Mouse (Mus musculus) hindbrain, postnatal 0 days (tissue): Measurements from ENCODE around the gene Ptpn1. TPM values are rescaled to one million over a fixed set of nuclear protein-coding genes. Genes with fewer than 3 reads are reported as not detected.

ENCODE experiments used
- ATAC-seq: fragments of 200-750 bp; cut with Nextera tagmentation; 2 replicates; pipeline ENCODE4 v1.8.0; 2017; ENCODE audit warnings: mild to moderate bottlenecking, moderate TSS enrichment, moderate library complexity
- DNase-seq: peaks from one replicate; pipeline ENCODE4 v3.0.0-alpha.2; 2015; ENCODE audit warnings: low spot score
- H3K27ac ChIP-seq: fragments of 300-500 bp; sonication (generic); 2 replicates; pipeline ENCODE4 v1.5.1; 2014; ENCODE audit warnings: mild to moderate bottlenecking
- H3K27me3 ChIP-seq: fragments of 300-500 bp; sonication (generic); 2 replicates; pipeline ENCODE4 v1.6.1; 2014; ENCODE audit warnings: low read length, mixed read lengths; ENCODE audit not compliant: insufficient read depth
- H3K36me3 ChIP-seq: fragments of 300-500 bp; sonication (generic); 2 replicates; pipeline ENCODE4 v1.6.1; 2014; ENCODE audit warnings: low read length, mixed read lengths; ENCODE audit not compliant: insufficient read depth
- H3K4me1 ChIP-seq: fragments of 300-500 bp; sonication (generic); 2 replicates; pipeline ENCODE4 v1.6.1; 2014; ENCODE audit warnings: antibody characterized with exemption, low read length, mixed read lengths; ENCODE audit not compliant: insufficient read depth
- H3K4me2 ChIP-seq: fragments of 300-500 bp; sonication (generic); 2 replicates; pipeline ENCODE4 v1.6.1; 2014; ENCODE audit warnings: low read depth, mild to moderate bottlenecking, low read length, moderate library complexity, mixed read lengths
- H3K4me3 ChIP-seq: fragments of 300-500 bp; sonication (generic); 2 replicates; pipeline ENCODE4 v1.5.1; 2014; ENCODE audit warnings: low read length
- H3K9ac ChIP-seq: fragments of 300-500 bp; sonication (generic); replicated peaks from 2 replicates; pipeline ENCODE4 v1.6.1; 2014; ENCODE audit warnings: mild to moderate bottlenecking, low read length, moderate library complexity, mixed read lengths
- H3K9me3 ChIP-seq: fragments of 300-500 bp; sonication (generic); 2 replicates; pipeline ENCODE4 v1.6.1; 2016; ENCODE audit warnings: low read length, mixed read lengths
- CTCF ChIP-seq: IDR thresholded peaks from 2 replicates; pipeline ENCODE4 v1.5.1; 2016; ENCODE audit warnings: antibody characterized with exemption, control low read depth, low read depth
- WGBS: fragments of 180-500 bp; shearing (Covaris S2); extraction: QIAGEN DNeasy Blood & Tissue Kit; methylation state at CpG from one replicate; pipeline ENCODE4 v1.1.7; 2014; 5-methylcytosine and 5-hydroxymethylcytosine counted together
- polyA plus RNA-seq: library from polyadenylated mRNA; unstranded; fragments of >200 nt; fragmentation: Nextera tagmentation; extraction: Ambion mirVana; gene quantifications from 2 replicates; pipeline ENCODE4 v1.2.1, GENCODE M21; 2015
- total RNA-seq: library from RNA; depleted of rRNA; stranded (reverse); fragments of >200 nt; gene quantifications from 2 replicates; pipeline ENCODE4 v1.2.3, GENCODE M21; 2014

The Ptpn1 gene
- total and polyA plus RNA-seq, 2 experiments from 2014 or later, result 39.2 to 60.1 TPM

GRCm38 (mm10) chr2:167989310-167989709 lies 57.5 kb downstream of the Ptpn1 start:
- H3K4me3 ChIP-seq, result no peak overlapping the region
- TF ChIP-seq CTCF, result no peak
- DNase-seq, result peak; percentile 75
- H3K36me3 ChIP-seq, result no peaks in the 10 kb centered on the region
- no peak; the same call in 1 of the 2 replicates for ATAC-seq
- H3K4me1 ChIP-seq, result no peaks in the 10 kb centered on the region
- no peak overlapping the region for H3K27ac ChIP-seq
- 37% methylated on average over 14 of the region's 14 CpGs for WGBS
- H3K9me3 ChIP-seq, result no peaks in the 10 kb centered on the region
- no peaks in the 10 kb centered on the region for H3K27me3 ChIP-seq
- H3K9ac ChIP-seq, result no peak overlapping the region
- H3K4me2 ChIP-seq, result no peak overlapping the region

GRCm38 (mm10) chr2:167993260-167993659 lies 61.4 kb downstream of the Ptpn1 start:
- no peak overlapping the region for H3K9ac ChIP-seq
- TF ChIP-seq CTCF, result no peak
- no peaks in the 10 kb centered on the region for H3K4me1 ChIP-seq
- no peak overlapping the region for H3K4me3 ChIP-seq
- H3K36me3 ChIP-seq, result no peaks in the 10 kb centered on the region
- no peak overlapping the region for H3K27ac ChIP-seq
- H3K27me3 ChIP-seq, result no peaks in the 10 kb centered on the region
- DNase-seq (no peak), ATAC-seq (no peak)
- no peak overlapping the region for H3K4me2 ChIP-seq
- 59% methylated on average over 13 of the region's 13 CpGs for whole genome bisulfite sequencing
- H3K9me3 ChIP-seq, result no peaks in the 10 kb centered on the region

GRCm38 (mm10) chr2:167995870-167996635 lies 64.2 kb downstream of the Ptpn1 start:
- H3K27me3 ChIP-seq, result no peaks in the 10 kb centered on the region
- 66% methylated on average over 19 of the region's 19 CpGs for WGBS
- no peak overlapping the region for H3K4me2 ChIP-seq
- ATAC-seq (no peak), DNase-seq (no peak)
- no peaks in the 10 kb centered on the region for H3K36me3 ChIP-seq
- TF ChIP-seq CTCF, result no peak
- H3K27ac ChIP-seq, result no peak overlapping the region
- no peaks in the 10 kb centered on the region for H3K4me1 ChIP-seq
- no peak overlapping the region for H3K9ac ChIP-seq
- H3K9me3 ChIP-seq, result no peaks in the 10 kb centered on the region
- no peak overlapping the region for H3K4me3 ChIP-seq

- Histone ChIP-seq H3K36me3 (no peaks in the 10 kb centered on the region), H3K4me3 (no peak overlapping the region), H3K27me3 (no peaks in the 10 kb centered on the region), H3K9me3 (no peaks in the 10 kb centered on the region), H3K4me1 (no peaks in the 10 kb centered on the region), H3K27ac (no peak overlapping the region), H3K4me2 (no peak overlapping the region), H3K9ac (no peak overlapping the region)
- no peak for DNase-seq
- ATAC-seq, result no peak
- 57% methylated on average over 8 of the region's 8 CpGs for WGBS
- no peak for TF ChIP-seq CTCF
These were observed 64.9 kb downstream of the Ptpn1 start for GRCm38 (mm10) chr2:167996672-167997215.

GRCm38 (mm10) chr2:167997562-167997961 lies 65.7 kb downstream of the Ptpn1 start:
- no peak for TF ChIP-seq CTCF

GRCm38 (mm10) chr2:167999145-167999743 lies 67.4 kb downstream of the Ptpn1 start:
- Histone ChIP-seq H3K27me3 (no peaks in the 10 kb centered on the region), H3K36me3 (no peaks in the 10 kb centered on the region), H3K9me3 (no peaks in the 10 kb centered on the region), H3K4me1 (no peaks in the 10 kb centered on the region), H3K4me3 (no peak overlapping the region), H3K27ac (no peak overlapping the region), H3K4me2 (no peak overlapping the region), H3K9ac (no peak overlapping the region)
- WGBS, result 67% methylated on average over 3 of the region's 3 CpGs
- ATAC-seq (no peak), DNase-seq (no peak)
- TF ChIP-seq CTCF, result peak; percentile 26; the same call in 1 of the 2 replicates

More at GRCm38 (mm10) chr2:167997562-167997961, 65.7 kb downstream of the Ptpn1 start:
- WGBS, result 81% methylated on average over 3 of the region's 3 CpGs
- no peaks in the 10 kb centered on the region for H3K9me3 ChIP-seq
- no peak overlapping the region for H3K9ac ChIP-seq
- H3K27ac ChIP-seq, result no peak overlapping the region
- H3K36me3 ChIP-seq, result no peaks in the 10 kb centered on the region
- ATAC-seq, result no peak
- no peaks in the 10 kb centered on the region for H3K27me3 ChIP-seq
- no peaks in the 10 kb centered on the region for H3K4me1 ChIP-seq
- H3K4me3 ChIP-seq, result no peak overlapping the region
- DNase-seq, result no peak
- no peak overlapping the region for H3K4me2 ChIP-seq
